Comparison of ENCODE assay signal across 8 mouse cellular contexts in the genomic region with DNA sequence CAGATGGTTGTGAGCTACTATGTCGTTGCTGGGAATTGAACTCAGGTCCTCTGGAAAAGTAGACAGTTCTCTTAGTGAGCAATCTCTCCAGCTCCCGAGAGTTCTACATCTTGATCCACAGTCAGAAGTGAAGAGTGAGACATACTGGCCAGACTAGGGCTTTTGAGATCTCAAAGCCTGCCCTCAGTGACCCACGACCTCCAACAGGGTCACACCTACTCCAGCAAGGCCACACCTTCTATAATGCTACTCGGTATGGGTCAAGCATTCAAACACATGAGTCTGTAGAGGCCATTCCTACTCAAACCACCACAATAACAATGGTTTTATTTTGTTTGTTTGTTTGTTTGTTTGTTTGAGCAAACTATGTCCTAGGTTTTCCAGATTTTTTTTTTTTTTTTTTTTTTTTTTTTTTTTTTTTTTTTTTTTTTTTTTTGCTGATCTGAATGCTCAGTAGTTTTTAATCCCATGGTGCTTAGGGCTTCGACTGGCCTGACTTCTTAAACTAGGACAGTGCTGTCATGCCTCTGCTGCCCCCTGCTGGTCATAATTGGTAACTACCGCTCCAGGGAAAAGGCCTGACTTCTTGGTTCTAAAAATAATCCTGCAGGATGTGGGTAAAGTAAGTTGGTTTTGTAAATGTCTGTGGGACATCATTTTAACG. TPM values are rescaled to one million over a fixed set of nuclear protein-coding genes. Genes with fewer than 3 reads are reported as not detected.
A peak's percentile ranks its signal among the peaks of the same experiment; 100 is the strongest.
DNase-seq lines count a peak whose midpoint lies in the region; ATAC-seq lines count a peak whose summit lies in the region.

No protein-coding gene starts in this region.

- H3K4me1 ChIP-seq in heart, embryonic 12.5 days (replicated peaks): no peaks in the 10 kb centered on the region; the same call in 1 of the 2 replicates

- intact Hi-C loops in left cerebral cortex, postnatal 10 days (cut with DNase I): loop anchor here (2.0 kb wide), 1 partner anchor 480 kb away; no protein-coding TSS in a partner anchor

- H3K27ac ChIP-seq in heart, embryonic 12.5 days (ENCODE audit: poor library complexity, severe bottlenecking): no peak overlapping the region

- no peak overlapping the region for H3K4me2 ChIP-seq in heart, embryonic 12.5 days

- peaks cover 14% of the 10 kb centered on the region; the same call in 1 of the 2 replicates for H3K27me3 ChIP-seq in heart, embryonic 12.5 days (replicated peaks)

- 0 out of 2 replicates have a peak, but pooled peaks cover 5% of the 10 kb centered on the region for H3K9me3 ChIP-seq in heart, embryonic 12.5 days (replicated peaks)

- no peak overlapping the region for H3K9ac ChIP-seq in heart, embryonic 12.5 days

- 49% methylated on average over 7 of the region's 7 CpGs for WGBS in heart, embryonic 12.5 days

- no peak overlapping the region for H3K4me3 ChIP-seq in heart, embryonic 12.5 days

- no peak for ATAC-seq in heart, embryonic 12.5 days (ENCODE audit: insufficient number of reproducible peaks, low FRiP score)

- DNase-seq in heart, adult 11 months: peak; percentile 96
- DNase-seq in cerebellum, adult 11 months: peak; percentile 62
- DNase-seq in forelimb bud, embryonic 11.5 days (ENCODE audit: low read depth, low spot score): peak; percentile 77
- DNase-seq in induced T-regulatory cell, adult 2 months (ENCODE audit: low read depth): peak; percentile 88
- DNase-seq in left cerebral cortex, postnatal 10 days (ENCODE audit: extremely low spot score in 1 of 2, low spot score in 2 of 2): peak; percentile 82
- DNase-seq in mesoderm, embryonic 11.5 days (ENCODE audit: low read depth, low spot score): peak; percentile 84
- DNase-seq in spleen, postnatal 36 days (ENCODE audit: low spot score in 2 of 2): peak; percentile 70 to 76

- H3K36me3 ChIP-seq in heart, embryonic 12.5 days: no peaks in the 10 kb centered on the region

RNA-seq across cellular contexts. Expression of a gene that starts 12.1 kb away (rescaled TPM):
- 6.3 and 8.1 TPM in 2 replicates for polyA plus RNA-seq in heart, embryonic 12.5 days (2016; fragmentation: Nextera tagmentation; extraction: Ambion mirVana)
- total RNA-seq in left cerebral cortex, postnatal 10 days (2021): 1 to 10 TPM; 2.6 to 3.7 TPM
